Mouse (Mus musculus): ENCODE measurements around the gene Dtx4.

The Dtx4 gene

GRCm38 (mm10) chr19:12466204-12466603, 35.0 kb downstream of the Dtx4 start:
- DNase-seq (ENCODE audit: low spot score), result peak; percentile 75

GRCm38 (mm10) chr19:12465530-12466144, 35.6 kb downstream of the Dtx4 start:
- no peak for DNase-seq (ENCODE audit: low spot score)

- DNase-seq (ENCODE audit: low spot score), result no peak
These were observed 36.6 kb downstream of the Dtx4 start for GRCm38 (mm10) chr19:12464674-12465073.

- DNase-seq (ENCODE audit: low spot score), result no peak
These were observed 37.1 kb downstream of the Dtx4 start for GRCm38 (mm10) chr19:12464127-12464526.

GRCm38 (mm10) chr19:12463722-12464035, 37.6 kb downstream of the Dtx4 start:
- DNase-seq (ENCODE audit: low spot score), result no peak

GRCm38 (mm10) chr19:12462851-12463721, 38.2 kb downstream of the Dtx4 start:
- no peak for DNase-seq (ENCODE audit: low spot score)

- DNase-seq (ENCODE audit: low spot score), result no peak
These were observed 40.7 kb downstream of the Dtx4 start, which contains the start of gene Mpeg1 for GRCm38 (mm10) chr19:12460282-12461249. Gene Mpeg1 (plus strand): TSS chr19:12460779.

- no peak for DNase-seq (ENCODE audit: low spot score)
These were observed 41.7 kb downstream of the Dtx4 start for GRCm38 (mm10) chr19:12459516-12459915.

GRCm38 (mm10) chr19:12457401-12458066, 43.7 kb downstream of the Dtx4 start:
- no peak for DNase-seq (ENCODE audit: low spot score)

- no peak for DNase-seq (ENCODE audit: low spot score)
These were observed 56.2 kb downstream of the Dtx4 start for GRCm38 (mm10) chr19:12445014-12445413.

- DNase-seq (ENCODE audit: low spot score), result no peak
These were observed 58.7 kb downstream of the Dtx4 start for GRCm38 (mm10) chr19:12442560-12442959.

- no peak for DNase-seq (ENCODE audit: low spot score)
These were observed 61.0 kb downstream of the Dtx4 start for GRCm38 (mm10) chr19:12440103-12440725.

- DNase-seq (ENCODE audit: low spot score), result no peak
These were observed 61.7 kb downstream of the Dtx4 start for GRCm38 (mm10) chr19:12439581-12439980.

- no peak for DNase-seq (ENCODE audit: low spot score)
These were observed 65.3 kb downstream of the Dtx4 start for GRCm38 (mm10) chr19:12435750-12436524.

GRCm38 (mm10) chr19:12435011-12435416, 66.2 kb downstream of the Dtx4 start:
- no peak for DNase-seq (ENCODE audit: low spot score)

- DNase-seq (ENCODE audit: low spot score), result peak; percentile 70
These were observed 68.2 kb downstream of the Dtx4 start for GRCm38 (mm10) chr19:12433033-12433432.

- no peak for DNase-seq (ENCODE audit: low spot score)
These were observed 73.6 kb downstream of the Dtx4 start, which contains the start of gene Pfpl for GRCm38 (mm10) chr19:12427605-12428004. Gene Pfpl (plus strand): TSS chr19:12427905.

GRCm38 (mm10) chr19:12427101-12427500, 74.2 kb downstream of the Dtx4 start:
- DNase-seq (ENCODE audit: low spot score), result no peak

GRCm38 (mm10) chr19:12421680-12422079, 79.6 kb downstream of the Dtx4 start:
- DNase-seq (ENCODE audit: low spot score), result no peak

GRCm38 (mm10) chr19:12420555-12420954, 80.7 kb downstream of the Dtx4 start:
- no peak for DNase-seq (ENCODE audit: low spot score)

All from retina, embryonic 14.5 days (tissue).